ENCODE assay signal across 10 mouse cellular contexts in genomic region chr9:22049721-22050270, GRCm38 (mm10). TPM values are rescaled to one million over a fixed set of nuclear protein-coding genes. Genes with fewer than 3 reads are reported as not detected.
DNase-seq lines count a peak whose midpoint lies in the region; ATAC-seq lines count a peak whose summit lies in the region.
"Had no signal": no experiment of that assay in that cellular context is flagged by ENCODE, and none has a peak within 500 bp of the region (broad histone marks: within the 10 kb centered on the region; RNA-seq: fewer than 3 reads in every experiment).

No protein-coding gene starts in this region.

- DNase-seq in cerebellum, adult 11 months: peak; percentile 54
- peak; percentile 75 for DNase-seq in cerebellum, adult 9-11 months
- no peak for DNase-seq in layer of hippocampus, postnatal 25 days (ENCODE audit: extremely low spot score in 1 of 2, low spot score in 1 of 2)
- no peak for DNase-seq in adrenal gland, postnatal 14 days
- no peak for DNase-seq in testis, postnatal 14 days (ENCODE audit: low spot score)

- peak overlapping the region; percentile 95 for H3K9ac ChIP-seq in forebrain, embryonic 16.5 days (replicated peaks; ENCODE audit: low read depth, low read length)
- H3K9ac ChIP-seq in midbrain, embryonic 13.5 days (replicated peaks): peak overlapping the region; percentile 96

- H3K4me1 ChIP-seq in forebrain, embryonic 16.5 days (replicated peaks; ENCODE audit: control insufficient read depth, insufficient read depth, low read length): peaks cover 39% of the 10 kb centered on the region
- H3K4me1 ChIP-seq in midbrain, embryonic 13.5 days (replicated peaks): peaks cover 57% of the 10 kb centered on the region

- no peak for ATAC-seq in cerebellum, adult (ENCODE audit: insufficient number of reproducible peaks, low FRiP score, low TSS enrichment)
- ATAC-seq in forebrain, embryonic 16.5 days: no peak
- peak; percentile 1; the same call in 1 of the 2 replicates for ATAC-seq in midbrain, embryonic 13.5 days

- H3K27ac ChIP-seq in forebrain, embryonic 16.5 days (ENCODE audit: low read length): peak overlapping the region; percentile 96
- H3K27ac ChIP-seq in midbrain, embryonic 13.5 days: peak overlapping the region; percentile 94

- H3K36me3 ChIP-seq in forebrain, embryonic 16.5 days (ENCODE audit: control insufficient read depth, insufficient read depth): no peaks in the 10 kb centered on the region
- H3K36me3 ChIP-seq in midbrain, embryonic 13.5 days: 0 out of 2 replicates have a peak, but pooled peaks cover 4% of the 10 kb centered on the region

- peak overlapping the region; percentile 93 for H3K4me2 ChIP-seq in forebrain, embryonic 16.5 days (ENCODE audit: low read length)
- peak overlapping the region; percentile 83 for H3K4me2 ChIP-seq in midbrain, embryonic 13.5 days (replicated peaks)

- H3K27me3 ChIP-seq in forebrain, embryonic 16.5 days (replicated peaks; ENCODE audit: control insufficient read depth, insufficient read depth, low read length): no peaks in the 10 kb centered on the region
- H3K27me3 ChIP-seq in midbrain, embryonic 13.5 days: peaks cover 7% of the 10 kb centered on the region; the same call in 1 of the 2 replicates

- 15% methylated on average over 4 of the region's 4 CpGs for WGBS in forebrain, embryonic 16.5 days
- WGBS in midbrain, embryonic 13.5 days: 15% methylated on average over 4 of the region's 4 CpGs

- H3K9me3 ChIP-seq in forebrain, embryonic 16.5 days (ENCODE audit: control insufficient read depth, low read length): no peaks in the 10 kb centered on the region
- no peaks in the 10 kb centered on the region for H3K9me3 ChIP-seq in midbrain, embryonic 13.5 days

- peak overlapping the region; percentile 90 for H3K4me3 ChIP-seq in forebrain, embryonic 16.5 days (replicated peaks; ENCODE audit: low read length)
- H3K4me3 ChIP-seq in midbrain, embryonic 13.5 days (replicated peaks): peak overlapping the region; percentile 99

RNA-seq across cellular contexts. Expression of gene Elavl3, which starts 2.0 kb away (rescaled TPM):
- polyA plus RNA-seq in forebrain, embryonic 16.5 days (2015; fragmentation: Nextera tagmentation; extraction: Ambion mirVana): 77.6 and 101 TPM in 2 replicates
- polyA plus RNA-seq in midbrain, embryonic 13.5 days (2015; fragmentation: Nextera tagmentation; extraction: Ambion mirVana): 84.4 and 89.4 TPM in 2 replicates
- total RNA-seq in layer of hippocampus, postnatal 25 days (2021): 100 to 1,000 TPM; 155 to 158 TPM
- total RNA-seq in adrenal gland, postnatal 14 days (2021): 2.4 and 3.0 TPM in 2 replicates
- total RNA-seq: hematopoietic stem cell, adult 5-6 weeks had no signal

RNA-seq across cellular contexts. Expression of gene Gm49318, which starts 21.3 kb away (rescaled TPM):
- not detected in 2 replicates for polyA plus RNA-seq in forebrain, embryonic 16.5 days (2015; fragmentation: Nextera tagmentation; extraction: Ambion mirVana)
- not detected in 2 replicates for polyA plus RNA-seq in midbrain, embryonic 13.5 days (2015; fragmentation: Nextera tagmentation; extraction: Ambion mirVana)
- 1 to 10 TPM; 1.2 to 3.9 TPM for total RNA-seq in layer of hippocampus, postnatal 25 days (2021)
- not detected in 2 replicates for total RNA-seq in adrenal gland, postnatal 14 days (2021)
- total RNA-seq: hematopoietic stem cell, adult 5-6 weeks had no signal
- polyA plus RNA-seq: lung, embryonic 16.5 days had no signal

RNA-seq across cellular contexts. Expression of gene Zfp653, which starts 21.4 kb away (rescaled TPM):
- polyA plus RNA-seq in forebrain, embryonic 16.5 days (2015; fragmentation: Nextera tagmentation; extraction: Ambion mirVana): 20.7 and 22.4 TPM in 2 replicates
- polyA plus RNA-seq in midbrain, embryonic 13.5 days (2015; fragmentation: Nextera tagmentation; extraction: Ambion mirVana): 17.7 and 19.8 TPM in 2 replicates
- 10 to 100 TPM; 17.9 to 22.1 TPM for total RNA-seq in layer of hippocampus, postnatal 25 days (2021)
- 9.1 and 10.1 TPM in 2 replicates for total RNA-seq in adrenal gland, postnatal 14 days (2021)

RNA-seq across cellular contexts. Expression of gene Ecsit, which starts 35.4 kb away (rescaled TPM):
- 62.5 and 67.4 TPM in 2 replicates for polyA plus RNA-seq in forebrain, embryonic 16.5 days (2015; fragmentation: Nextera tagmentation; extraction: Ambion mirVana)
- polyA plus RNA-seq in midbrain, embryonic 13.5 days (2015; fragmentation: Nextera tagmentation; extraction: Ambion mirVana): 44.3 and 50.3 TPM in 2 replicates
- total RNA-seq in layer of hippocampus, postnatal 25 days (2021): 10 to 100 TPM; 45.6 to 45.8 TPM
- total RNA-seq in adrenal gland, postnatal 14 days (2021): 74.9 and 80.6 TPM in 2 replicates

RNA-seq across cellular contexts. Expression of gene Prkcsh, which starts 47.2 kb away (rescaled TPM):
- 90.0 and 93.9 TPM in 2 replicates for polyA plus RNA-seq in forebrain, embryonic 16.5 days (2015; fragmentation: Nextera tagmentation; extraction: Ambion mirVana)
- polyA plus RNA-seq in midbrain, embryonic 13.5 days (2015; fragmentation: Nextera tagmentation; extraction: Ambion mirVana): 94.7 and 99.3 TPM in 2 replicates
- 100 to 1,000 TPM; 107 to 108 TPM for total RNA-seq in layer of hippocampus, postnatal 25 days (2021)
- total RNA-seq in adrenal gland, postnatal 14 days (2021): 133 and 135 TPM in 2 replicates

Comparison
In these comparisons a context has a peak if more than half of its experiments do, and no peak if none do; other contexts are left out.
1. DNase-seq: peak in cerebellum, adult 11 months (single experiment) and cerebellum, adult 9-11 months (single experiment); none in layer of hippocampus, postnatal 25 days (0 of 2), adrenal gland, postnatal 14 days (single experiment) and testis, postnatal 14 days (single experiment).
2. RNA of gene Elavl3, which starts 2.0 kb away (total RNA-seq): 155 to 158 TPM in layer of hippocampus, postnatal 25 days; 2.4 to 3.0 TPM in adrenal gland, postnatal 14 days; every median in the first group is over 10 times any median in the second.